Mouse (Mus musculus) R1 (cell line): ENCODE measurements at regions not wholly inside any gene's neighbourhood (a gene's known extent, or its start where the extent isn't known, plus 50 kb on each side); places are given as distances from the start of the nearest gene placed in this dataset.
A peak's percentile ranks its signal among the peaks of the same experiment; 100 is the strongest.
"Not testable (repeated sequence)": the region's sequence is repeated elsewhere in the genome, so short reads cannot be mapped to it uniquely, and the experiment has no call there.

Experiments
- DNase-seq: peaks from one replicate; pipeline ENCODE4 v3.0.0-alpha.2; 2018; ENCODE audit warnings: low read depth, low spot score

DNA sequence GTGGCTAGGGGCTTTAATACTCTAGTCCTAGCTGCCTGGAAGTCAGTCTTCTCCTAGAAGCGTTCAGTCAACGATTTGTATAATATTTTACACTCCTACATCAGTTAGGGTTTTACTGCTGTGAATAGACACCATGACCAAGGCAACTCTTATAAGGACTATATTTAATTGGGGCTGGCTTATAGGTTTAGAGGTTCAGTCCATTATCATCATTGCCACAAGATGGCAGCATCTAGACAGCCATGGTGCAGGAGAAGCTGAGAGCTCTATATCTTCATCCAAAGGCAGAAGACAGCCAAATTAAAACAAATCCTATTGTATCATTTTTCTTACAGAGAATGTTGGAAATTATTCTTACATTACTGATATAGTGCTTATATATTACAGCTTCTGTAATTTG is 167.0 kb upstream of the Ndn start:
- DNase-seq = peak; percentile 36

DNA sequence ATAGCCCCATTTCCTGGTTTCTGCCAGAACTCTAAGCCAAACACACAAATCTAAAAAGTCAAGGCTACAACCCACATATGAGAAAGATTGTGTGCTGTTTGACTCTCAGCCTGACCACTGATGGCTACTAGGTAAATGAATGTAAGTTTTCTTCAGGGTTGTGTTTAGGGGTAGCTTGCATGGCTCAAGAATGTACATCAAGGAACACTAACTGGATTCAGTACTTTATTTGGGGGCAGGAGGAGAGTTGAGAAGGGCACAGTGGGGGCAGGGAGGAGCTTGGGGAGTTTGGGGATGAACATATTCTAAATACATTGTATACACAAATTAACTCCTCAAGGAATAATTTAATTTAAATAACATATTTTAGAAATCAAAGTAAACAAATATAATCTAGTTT is 137.8 kb upstream of the Ndn start:
- no peak for DNase-seq

DNA sequence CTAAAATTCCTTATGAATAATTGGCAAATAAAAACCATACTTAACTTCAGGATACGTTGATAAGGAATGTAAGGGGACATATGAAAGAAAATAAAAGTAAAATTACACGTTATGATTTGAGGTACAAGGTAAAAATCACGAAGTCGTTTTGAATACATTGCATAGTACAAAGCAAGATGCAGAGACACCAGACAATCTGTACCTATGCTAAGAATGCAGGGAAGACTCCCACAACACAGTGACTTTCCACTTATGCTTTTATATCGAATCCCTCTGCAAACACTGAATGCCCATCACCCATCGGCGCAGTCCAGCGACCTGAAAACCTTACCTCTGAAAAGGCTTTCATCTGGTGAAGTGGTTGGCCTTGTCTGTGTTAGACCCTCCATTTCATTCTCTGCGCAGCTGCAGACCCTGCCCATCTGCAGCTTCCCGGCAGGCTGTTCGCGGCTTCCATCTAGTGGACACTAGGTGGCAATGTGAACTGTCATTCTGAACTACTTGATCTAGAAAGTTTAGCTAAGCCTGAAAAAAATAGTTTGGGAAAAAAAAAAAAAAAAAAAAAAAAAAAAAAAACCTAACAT is 137.2 kb upstream of the Ndn start:
- DNase-seq = peak; percentile 60

DNA sequence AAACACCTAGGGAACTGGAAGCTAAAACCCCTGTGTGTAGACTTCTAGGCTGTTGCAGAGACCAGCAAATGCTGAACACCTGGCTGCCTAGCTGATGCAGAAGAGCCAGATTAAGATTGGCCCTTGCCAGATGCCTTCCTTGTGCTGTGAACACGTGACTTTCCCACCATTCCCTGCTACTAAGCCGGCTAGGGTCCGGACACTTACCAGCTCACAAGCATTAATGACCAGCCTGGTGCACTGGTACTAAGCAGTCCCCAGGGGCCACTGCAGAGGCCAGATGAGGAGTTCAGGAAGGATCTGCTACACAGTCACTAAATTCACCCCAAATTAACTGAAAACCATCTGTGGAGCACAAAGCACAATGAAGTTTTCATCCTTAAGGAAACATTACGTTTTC is 121.2 kb upstream of the Ndn start:
- DNase-seq = peak; percentile 29

DNA sequence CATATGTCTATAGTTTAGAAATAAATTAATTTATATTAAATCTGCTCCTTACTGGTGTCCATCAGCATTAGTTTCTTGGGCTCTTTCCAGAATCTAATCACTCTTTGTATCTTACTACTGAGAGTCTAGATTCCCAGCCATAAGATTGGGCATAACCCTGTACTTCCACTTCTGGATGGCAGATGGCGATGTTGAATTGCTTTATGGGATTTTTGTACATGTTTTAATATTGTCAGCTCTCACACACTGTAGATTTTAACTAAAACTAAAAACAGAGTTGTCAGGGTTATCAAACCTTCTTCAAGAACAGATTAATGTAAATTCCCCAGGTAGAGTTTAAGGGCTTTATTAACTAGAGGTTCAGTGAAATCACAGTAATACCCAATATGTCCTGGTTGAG is 118.6 kb upstream of the Ndn start:
- DNase-seq = peak; percentile 5

DNA sequence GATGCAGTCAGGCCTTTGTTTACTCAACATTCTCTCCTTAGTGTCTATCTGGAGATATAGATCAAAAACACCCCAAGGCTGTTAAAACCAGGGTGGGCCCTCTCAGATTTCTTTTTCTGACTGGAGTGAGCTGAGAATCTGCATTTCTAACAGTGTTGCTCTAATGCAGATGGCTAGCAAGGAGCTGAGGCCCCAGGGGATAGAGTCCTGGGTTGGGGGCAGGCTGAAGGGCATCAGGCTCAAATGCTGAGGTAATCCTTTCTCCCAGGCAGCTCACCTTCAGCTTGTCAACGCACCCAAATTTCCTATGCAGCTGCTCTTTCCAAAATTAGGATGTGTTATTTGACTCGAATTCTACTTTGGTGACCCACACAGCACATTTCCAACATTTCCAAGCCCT is 115.7 kb upstream of the Ndn start:
- DNase-seq = no peak

DNA sequence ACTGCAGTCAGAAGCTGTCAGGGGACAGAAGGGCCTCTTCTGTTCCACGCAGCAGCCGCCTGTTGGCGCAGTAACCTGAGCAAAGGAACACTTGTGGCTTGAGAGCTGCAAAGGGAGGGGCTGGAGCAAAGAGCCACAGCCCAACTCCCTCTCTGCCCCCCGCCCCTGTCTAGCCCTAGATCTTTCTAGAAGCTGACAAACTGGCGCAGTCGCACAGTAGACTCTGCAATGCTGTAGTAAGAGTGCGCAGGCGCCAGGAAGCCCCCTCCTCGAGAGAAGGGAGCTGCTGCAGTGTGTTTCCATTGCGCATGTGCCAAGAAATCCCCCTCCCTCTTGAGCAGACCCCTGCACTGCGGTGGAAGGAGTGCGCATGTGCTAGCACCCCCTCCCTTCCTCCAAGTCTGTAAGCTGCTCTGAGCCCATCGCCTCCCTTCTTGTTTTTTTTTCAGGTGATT is 115.2 kb upstream of the Ndn start:
- DNase-seq = peak; percentile 77

DNA sequence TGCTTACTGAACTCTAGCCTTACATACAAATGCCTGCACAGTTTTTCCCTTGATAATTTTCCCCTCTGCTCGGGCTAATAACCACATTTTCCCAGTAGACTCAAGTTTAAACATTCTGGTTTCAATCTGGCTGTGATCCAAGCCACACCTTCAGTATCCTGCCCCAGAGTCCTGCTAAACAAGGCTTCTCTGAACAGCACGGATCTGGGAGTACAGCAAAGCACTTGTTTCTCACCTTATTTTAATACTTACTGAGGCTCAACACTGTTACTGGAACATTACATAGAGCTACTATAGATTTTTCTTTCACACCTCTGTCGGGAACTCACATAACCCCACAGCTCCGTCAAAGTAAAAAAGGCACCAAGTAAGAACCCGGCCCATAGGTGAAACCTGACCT is 114.3 kb upstream of the Ndn start:
- peak; percentile 2 for DNase-seq

DNA sequence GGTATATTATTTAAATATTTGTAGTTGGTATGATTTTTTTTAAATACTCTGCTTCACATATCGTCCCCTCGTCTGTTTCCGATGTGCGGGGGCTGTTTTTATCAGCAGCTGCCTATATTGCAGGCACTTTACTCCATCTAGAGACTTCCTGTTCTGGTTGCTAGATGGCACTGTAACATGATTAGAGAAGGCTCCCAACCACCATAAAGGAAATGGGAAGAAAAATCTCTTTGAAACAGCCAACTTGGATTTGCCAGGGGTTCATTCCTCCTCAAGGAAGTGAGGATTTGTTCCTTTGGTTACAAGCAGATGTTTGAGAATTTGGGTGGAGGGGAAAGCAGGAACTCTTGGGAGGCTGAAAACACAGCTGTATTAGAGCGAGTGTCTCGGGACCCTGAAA is 112.3 kb upstream of the Ndn start:
- no peak for DNase-seq

DNA sequence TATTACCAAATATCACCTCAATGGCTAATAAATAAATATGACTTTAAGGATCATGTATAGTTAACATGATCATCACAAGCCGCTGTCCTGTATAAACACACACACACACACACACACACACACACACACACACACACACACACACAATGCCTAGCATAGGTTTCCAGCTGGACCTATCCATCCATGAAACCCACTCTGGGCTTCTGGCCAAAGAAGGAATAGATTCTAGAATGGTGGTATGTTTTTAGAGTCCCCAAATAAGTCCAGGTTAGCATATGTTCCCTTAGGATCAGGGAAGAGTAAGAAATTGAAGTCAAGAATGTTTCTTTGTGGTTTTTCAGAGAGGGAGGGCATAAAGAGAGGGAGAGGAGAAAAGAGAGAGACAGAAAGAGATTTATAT is 110.6 kb upstream of the Ndn start:
- no peak for DNase-seq

DNA sequence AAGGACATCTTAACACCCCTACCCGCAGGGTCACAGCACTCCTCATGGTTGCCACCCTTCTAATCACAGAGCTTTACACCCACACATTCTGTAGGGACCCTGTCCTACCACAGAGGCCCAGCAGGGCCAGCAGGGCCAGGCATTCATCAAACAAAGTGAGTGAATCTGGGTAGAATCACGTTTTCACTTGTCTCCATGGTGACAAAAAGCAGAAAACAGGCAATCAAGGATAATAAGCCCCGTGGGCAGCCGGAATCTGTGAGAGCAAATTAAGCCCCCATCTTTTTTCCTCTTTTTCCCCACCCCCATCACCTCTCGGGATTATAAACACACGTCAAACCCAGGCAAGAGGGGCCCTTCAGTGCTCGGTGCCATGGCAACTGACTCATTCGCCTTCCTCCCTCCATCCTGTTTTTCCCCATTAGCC is 84.7 kb upstream of the Ndn start:
- no peak for DNase-seq

DNA sequence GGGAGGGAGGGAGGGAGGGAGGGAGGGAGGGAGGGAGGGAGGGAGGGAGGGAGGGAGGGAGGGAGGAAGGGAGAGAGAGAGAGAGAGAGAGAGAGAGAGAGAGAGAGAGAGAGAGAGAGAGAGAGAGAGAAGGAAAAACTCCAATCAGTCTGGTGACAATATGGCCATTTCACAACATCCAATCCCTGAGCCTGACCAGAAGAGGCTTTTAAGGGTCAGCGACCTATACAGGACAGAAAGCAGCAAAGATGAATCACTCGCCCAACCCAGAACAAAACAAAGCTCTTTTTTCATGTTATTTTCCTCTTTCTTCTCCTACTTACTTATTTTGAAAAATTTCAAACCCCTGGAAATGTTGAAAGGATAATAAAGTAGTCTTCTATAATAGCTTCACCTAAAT is 84.2 kb upstream of the Ndn start:
- not testable (repeated sequence) for DNase-seq

DNA sequence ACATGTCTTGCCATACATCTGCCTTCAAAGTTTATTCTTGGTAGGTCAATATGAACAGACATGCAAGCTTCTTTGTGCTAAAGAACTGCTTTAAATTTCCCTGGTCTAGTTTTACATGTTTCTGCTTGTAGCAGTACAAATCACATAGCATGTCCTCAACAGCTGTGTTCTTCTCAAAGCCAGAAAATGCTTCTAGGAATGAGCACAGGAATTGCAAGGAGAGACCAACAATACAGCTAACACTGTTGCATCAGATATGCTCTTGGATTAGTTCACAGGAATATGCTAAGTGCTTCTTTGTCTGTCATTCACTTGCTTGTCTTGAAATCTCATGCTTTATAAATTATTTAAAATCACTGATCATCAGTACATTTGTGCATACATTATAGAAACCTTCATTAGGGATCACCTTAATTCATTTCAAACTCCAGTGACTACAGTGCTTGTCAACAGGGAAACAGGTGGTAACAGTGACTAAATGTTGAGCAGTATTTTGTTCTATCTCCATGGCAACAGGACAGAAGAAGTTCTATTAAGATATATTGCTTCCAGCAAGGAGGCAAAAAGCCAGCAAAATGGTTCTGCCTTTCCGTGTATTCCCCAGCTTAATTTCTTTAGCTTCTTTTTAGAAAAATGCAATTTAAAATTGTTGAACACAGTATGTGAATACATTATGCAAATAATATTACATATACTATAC is 77.1 kb upstream of the Ndn start:
- DNase-seq = no peak

DNA sequence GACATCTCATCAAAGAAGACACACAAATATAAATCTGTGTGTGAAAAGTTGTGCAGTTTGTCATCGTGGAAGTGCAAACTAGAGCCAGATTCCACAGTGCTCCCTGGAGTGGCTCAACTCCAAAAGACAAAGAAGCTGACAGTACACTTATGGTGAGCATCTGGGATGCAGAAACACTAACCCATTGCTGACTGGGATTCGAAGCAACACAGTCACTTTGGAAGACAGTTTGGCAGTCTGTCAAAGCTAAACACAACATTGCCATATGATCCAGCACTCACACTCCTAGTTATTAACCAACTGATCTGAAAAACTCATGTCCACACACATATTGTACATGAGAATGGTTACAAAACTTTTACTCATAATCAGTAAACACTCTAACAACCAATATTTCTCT is 70.2 kb upstream of the Ndn start:
- DNase-seq = no peak

DNA sequence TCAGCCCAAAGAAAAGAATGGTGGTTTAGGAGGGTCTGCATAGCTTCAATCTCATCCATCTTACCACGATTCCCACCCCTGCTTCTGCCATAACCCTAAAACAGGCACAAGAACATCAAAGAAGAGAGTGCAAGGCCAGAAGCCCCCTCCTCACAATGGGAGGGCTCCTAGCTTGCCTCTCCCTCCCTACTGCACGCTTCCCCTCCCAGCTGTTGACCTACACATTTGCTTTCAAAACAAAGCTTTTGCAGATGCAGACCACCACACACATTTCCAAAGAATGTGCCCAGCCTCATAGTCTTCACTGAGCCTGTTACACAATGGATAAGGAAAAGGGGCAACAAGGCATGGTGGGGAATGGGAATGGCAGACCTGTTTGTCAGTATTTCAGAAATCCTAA is 67.9 kb upstream of the Ndn start:
- DNase-seq = no peak

DNA sequence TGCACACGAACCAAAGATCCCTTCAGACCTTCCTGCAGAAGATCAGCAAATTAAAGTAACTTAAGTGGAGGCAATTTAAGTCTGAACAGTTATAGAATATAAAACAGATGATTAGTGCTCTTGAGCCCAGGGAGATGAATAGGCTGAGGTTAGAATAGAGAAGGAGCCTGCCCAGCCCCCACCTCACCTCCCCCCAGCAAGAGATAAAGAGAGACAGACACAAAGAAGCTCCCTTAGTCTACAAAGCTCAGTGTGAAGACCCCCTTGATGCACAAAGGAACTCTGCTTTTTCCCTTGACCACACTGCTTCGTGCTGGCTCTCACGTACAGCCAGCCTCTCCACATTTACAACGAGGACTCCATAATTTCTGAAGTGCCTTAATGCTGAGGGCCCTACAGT is 67.3 kb upstream of the Ndn start:
- DNase-seq = no peak
